Mouse (Mus musculus) kidney, embryonic 16.5 days (tissue): ENCODE results near the gene Mcpt8. TPM values are rescaled to one million over a fixed set of nuclear protein-coding genes. Genes with fewer than 3 reads are reported as not detected.
"Not testable (repeated sequence)": the region's sequence is repeated elsewhere in the genome, so short reads cannot be mapped to it uniquely, and the experiment has no call there.

Source experiments
- ATAC-seq: fragments of 200-750 bp; cut with Nextera tagmentation; 2 replicates; pipeline ENCODE4 v1.8.0; 2017; ENCODE audit warnings: moderate TSS enrichment; ENCODE audit not compliant: low FRiP score, low TSS enrichment
- H3K27ac ChIP-seq: fragments of 300-500 bp; sonication (generic); 2 replicates; pipeline ENCODE4 v1.5.1; 2014; ENCODE audit warnings: low read length
- H3K27me3 ChIP-seq: fragments of 300-500 bp; sonication (generic); 2 replicates; pipeline ENCODE4 v1.6.1; 2014; ENCODE audit warnings: low read length, control low read depth, mixed read lengths; ENCODE audit not compliant: insufficient read depth
- H3K36me3 ChIP-seq: fragments of 300-500 bp; sonication (generic); 2 replicates; pipeline ENCODE4 v1.6.1; 2014; ENCODE audit warnings: low read length, control low read depth, mixed read lengths; ENCODE audit not compliant: insufficient read depth
- H3K4me1 ChIP-seq: fragments of 300-500 bp; sonication (generic); 2 replicates; pipeline ENCODE4 v1.6.1; 2014; ENCODE audit warnings: low read length, control low read depth, mixed read lengths; ENCODE audit not compliant: insufficient read depth
- H3K4me2 ChIP-seq: fragments of 300-500 bp; sonication (generic); replicated peaks from 2 replicates; pipeline ENCODE4 v1.6.1; 2014; ENCODE audit warnings: low read depth, low read length
- H3K4me3 ChIP-seq: fragments of 300-500 bp; sonication (generic); 2 replicates; pipeline ENCODE4 v1.5.1; 2014; ENCODE audit warnings: mild to moderate bottlenecking, low read length
- H3K9ac ChIP-seq: fragments of 300-500 bp; sonication (generic); replicated peaks from 2 replicates; pipeline ENCODE4 v1.6.1; 2014; ENCODE audit warnings: low read length
- H3K9me3 ChIP-seq: fragments of 300-500 bp; sonication (generic); 2 replicates; pipeline ENCODE4 v1.6.1; 2016; ENCODE audit warnings: low read length, control low read depth
- WGBS: fragments of 180-500 bp; shearing (Covaris S2); extraction: QIAGEN DNeasy Blood & Tissue Kit; methylation state at CpG from one replicate; pipeline ENCODE4 v1.1.7; 2014; 5-methylcytosine and 5-hydroxymethylcytosine counted together
- polyA plus RNA-seq: library from polyadenylated mRNA; unstranded; fragments of >200 nt; fragmentation: Nextera tagmentation; extraction: Ambion mirVana; gene quantifications from 2 replicates; pipeline ENCODE4 v1.2.1, GENCODE M21; 2015

Mcpt8 gene
- polyA plus RNA-seq, 1 experiment from 2014 or later, result 0.52 TPM

GRCm38 (mm10) chr14:56102386-56102785, 17.3 kb upstream of the Mcpt8 start, which contains the start of gene Ctsg:
Gene Ctsg, minus strand, starts transcription at chr14:56102574.
- Histone ChIP-seq H3K27me3 (no peaks in the 10 kb centered on the region), H3K4me3 (no peak within 1 kb of the TSS), H3K27ac (no peak within 1 kb of the TSS), H3K4me1 (no peaks in the 10 kb centered on the region), H3K9me3 (no peaks in the 10 kb centered on the region), H3K9ac (no peak within 1 kb of the TSS), H3K4me2 (no peak within 1 kb of the TSS), H3K36me3 (no peaks in the 10 kb centered on the region)
- ATAC-seq, result no peak
- WGBS, result 69% methylated on average over 10 of the region's 10 CpGs

GRCm38 (mm10) chr14:56098940-56099339, 13.9 kb upstream of the Mcpt8 start:
- 80% methylated on average over 4 of the region's 4 CpGs for WGBS
- no peak for ATAC-seq

GRCm38 (mm10) chr14:56097597-56097996, 12.5 kb upstream of the Mcpt8 start:
- Histone ChIP-seq H3K4me3 (no peak overlapping the region), H3K9ac (no peak overlapping the region), H3K27me3 (no peaks in the 10 kb centered on the region), H3K4me2 (no peak overlapping the region), H3K4me1 (no peaks in the 10 kb centered on the region), H3K36me3 (no peaks in the 10 kb centered on the region), H3K9me3 (no peaks in the 10 kb centered on the region), H3K27ac (no peak overlapping the region)
- WGBS, result 84% methylated on average over 1 of the region's 1 CpGs
- no peak for ATAC-seq

More at GRCm38 (mm10) chr14:56098940-56099339, 13.9 kb upstream of the Mcpt8 start:
- H3K4me1 ChIP-seq, result no peaks in the 10 kb centered on the region
- no peak overlapping the region for H3K9ac ChIP-seq
- no peak overlapping the region for H3K4me2 ChIP-seq
- H3K4me3 ChIP-seq, result no peak overlapping the region
- no peak overlapping the region for H3K27ac ChIP-seq
- H3K27me3 ChIP-seq, result no peaks in the 10 kb centered on the region
- H3K36me3 ChIP-seq, result no peaks in the 10 kb centered on the region
- no peaks in the 10 kb centered on the region for H3K9me3 ChIP-seq

DNA sequence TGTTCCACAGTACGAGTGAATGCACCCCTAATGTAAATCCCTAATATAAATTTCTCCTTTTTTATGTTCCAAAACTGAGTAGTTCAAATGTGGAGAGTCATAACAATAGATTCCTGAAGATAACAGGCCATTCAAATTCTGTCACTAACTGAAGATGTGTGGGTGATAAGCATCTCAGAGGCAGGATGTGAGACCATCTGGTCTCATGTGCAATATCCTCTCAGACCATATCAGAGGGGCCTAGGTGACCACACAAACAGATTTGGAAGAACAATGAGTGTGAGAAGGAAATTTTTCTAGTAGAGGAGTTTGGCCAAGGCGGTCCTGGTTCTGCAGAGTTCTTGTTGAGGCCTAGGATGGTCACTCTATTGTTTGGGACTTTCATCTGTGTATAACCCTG, 8.3 kb upstream of the Mcpt8 start:
- no peak for ATAC-seq
- Histone ChIP-seq H3K36me3 (no peaks in the 10 kb centered on the region), H3K27me3 (no peaks in the 10 kb centered on the region), H3K9me3 (no peaks in the 10 kb centered on the region), H3K4me3 (no peak overlapping the region), H3K27ac (no peak overlapping the region), H3K4me2 (no peak overlapping the region), H3K4me1 (no peaks in the 10 kb centered on the region), H3K9ac (no peak overlapping the region)
- 69% methylated on average over 2 of the region's 2 CpGs for WGBS

DNA sequence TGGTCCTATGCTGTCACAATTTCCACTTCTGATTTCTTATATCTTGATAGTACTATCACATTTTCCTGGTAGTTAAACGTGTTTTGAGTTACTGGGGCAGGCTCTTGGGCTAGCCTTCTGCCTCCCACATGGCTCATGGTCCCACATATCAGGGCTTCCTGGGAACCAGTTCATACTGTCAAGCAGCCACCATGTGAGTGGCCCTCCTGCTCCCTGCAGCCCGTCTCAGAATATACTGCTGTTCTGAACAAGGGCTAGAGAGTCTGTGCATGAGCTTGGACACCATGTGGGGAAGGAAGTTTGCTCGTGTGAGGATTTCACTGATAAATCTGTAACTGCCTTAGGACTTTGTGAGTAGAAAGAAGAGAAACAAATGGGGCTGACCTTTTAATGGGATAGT, 1.6 kb upstream of the Mcpt8 start:
- ATAC-seq, result no peak
- Histone ChIP-seq H3K4me3 (no peak overlapping the region), H3K9ac (no peak overlapping the region), H3K4me2 (no peak overlapping the region), H3K36me3 (no peaks in the 10 kb centered on the region), H3K9me3 (no peaks in the 10 kb centered on the region), H3K27me3 (no peaks in the 10 kb centered on the region), H3K4me1 (no peaks in the 10 kb centered on the region), H3K27ac (no peak overlapping the region)
- 73% methylated on average over 3 of the region's 3 CpGs for WGBS

DNA sequence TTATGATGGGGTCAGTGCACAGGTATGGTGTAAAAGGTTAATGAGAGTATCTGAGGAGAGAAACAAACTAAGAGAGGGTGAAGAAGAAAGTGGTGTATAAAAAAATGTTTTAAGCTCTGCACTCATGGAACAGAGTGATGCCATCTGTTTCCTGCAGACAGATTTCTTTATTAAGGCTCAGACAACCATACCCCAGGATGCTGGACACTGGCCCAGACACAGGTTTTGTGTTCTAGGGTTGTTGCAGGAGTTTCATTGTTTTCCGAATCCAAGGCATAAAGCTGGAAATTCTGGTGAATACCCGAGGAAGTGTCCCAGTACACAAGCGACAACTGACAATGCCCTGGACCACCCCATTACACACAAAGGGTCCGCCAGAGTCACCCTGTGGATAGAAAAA, 3.1 kb downstream of the Mcpt8 start:
- H3K9ac ChIP-seq, result no peak overlapping the region
- no peaks in the 10 kb centered on the region for H3K27me3 ChIP-seq
- 89% methylated on average over 4 of the region's 4 CpGs for WGBS
- ATAC-seq, result no peak
- no peak overlapping the region for H3K27ac ChIP-seq
- H3K9me3 ChIP-seq, result no peaks in the 10 kb centered on the region
- no peak overlapping the region for H3K4me3 ChIP-seq
- no peak overlapping the region for H3K4me2 ChIP-seq
- no peaks in the 10 kb centered on the region for H3K4me1 ChIP-seq
- no peaks in the 10 kb centered on the region for H3K36me3 ChIP-seq

- WGBS, result 68% methylated on average over 3 of the region's 3 CpGs
- not testable (repeated sequence) for H3K36me3 ChIP-seq, H3K9ac ChIP-seq, H3K4me3 ChIP-seq, H3K9me3 ChIP-seq, H3K27me3 ChIP-seq, H3K4me1 ChIP-seq, H3K4me2 ChIP-seq, H3K27ac ChIP-seq, ATAC-seq
Observed at GRCm38 (mm10) chr14:56062213-56062612, 22.9 kb downstream of the Mcpt8 start, which contains the start of gene Mcpt4. Gene Mcpt4, minus strand, starts transcription at chr14:56062313.

DNA sequence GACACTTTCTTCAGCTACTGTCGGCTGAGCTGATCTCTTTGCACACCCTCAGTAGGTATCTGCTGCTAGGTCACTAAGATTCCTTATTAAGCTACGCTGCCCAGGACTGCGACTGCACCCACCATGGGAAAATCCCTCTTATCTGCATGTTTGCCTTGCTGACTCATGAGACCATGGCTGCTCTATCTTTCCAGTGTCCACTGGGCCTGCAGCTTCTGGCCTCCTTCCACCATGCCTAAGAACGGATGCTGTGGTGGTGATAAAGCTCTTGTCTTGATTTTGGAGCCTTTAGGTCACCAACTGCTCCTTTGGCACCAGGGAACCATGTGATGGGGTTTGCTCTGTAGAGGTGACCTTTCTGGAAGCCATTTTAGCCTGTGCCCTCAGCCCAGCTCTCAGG, 27.4 kb downstream of the Mcpt8 start:
- ATAC-seq, result no peak
- H3K27me3 ChIP-seq, result no peaks in the 10 kb centered on the region
- H3K36me3 ChIP-seq, result no peaks in the 10 kb centered on the region
- H3K4me1 ChIP-seq, result no peaks in the 10 kb centered on the region
- no peak overlapping the region for H3K4me3 ChIP-seq
- H3K27ac ChIP-seq, result no peak overlapping the region
- 85% methylated on average over 4 of the region's 4 CpGs for WGBS
- H3K9me3 ChIP-seq, result no peaks in the 10 kb centered on the region
- no peak overlapping the region for H3K4me2 ChIP-seq
- no peak overlapping the region for H3K9ac ChIP-seq

DNA sequence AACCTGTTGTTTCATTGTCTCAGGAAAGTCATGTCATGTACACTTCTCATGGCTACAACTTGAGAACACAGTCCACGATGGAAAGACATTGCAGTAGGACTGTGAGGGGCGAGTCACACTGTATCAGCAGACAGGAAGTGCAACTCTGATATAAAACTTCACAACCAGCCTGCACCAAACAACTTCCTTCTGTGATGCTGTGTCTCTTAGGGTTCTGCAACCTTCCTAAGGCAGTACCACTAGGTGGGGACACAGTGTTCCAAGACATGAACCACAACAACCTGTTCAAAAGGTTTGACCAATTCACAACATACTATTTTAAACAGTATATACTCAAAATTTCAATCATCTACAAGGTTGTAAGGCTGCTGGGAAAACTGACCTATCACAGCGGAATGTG, 29.7 kb downstream of the Mcpt8 start:
- 81% methylated on average over 3 of the region's 3 CpGs for WGBS
- no peaks in the 10 kb centered on the region for H3K36me3 ChIP-seq
- no peaks in the 10 kb centered on the region for H3K9me3 ChIP-seq
- no peak overlapping the region for H3K4me2 ChIP-seq
- no peak overlapping the region for H3K27ac ChIP-seq
- H3K27me3 ChIP-seq, result no peaks in the 10 kb centered on the region
- H3K4me1 ChIP-seq, result no peaks in the 10 kb centered on the region
- H3K9ac ChIP-seq, result no peak overlapping the region
- ATAC-seq, result no peak
- H3K4me3 ChIP-seq, result no peak overlapping the region

DNA sequence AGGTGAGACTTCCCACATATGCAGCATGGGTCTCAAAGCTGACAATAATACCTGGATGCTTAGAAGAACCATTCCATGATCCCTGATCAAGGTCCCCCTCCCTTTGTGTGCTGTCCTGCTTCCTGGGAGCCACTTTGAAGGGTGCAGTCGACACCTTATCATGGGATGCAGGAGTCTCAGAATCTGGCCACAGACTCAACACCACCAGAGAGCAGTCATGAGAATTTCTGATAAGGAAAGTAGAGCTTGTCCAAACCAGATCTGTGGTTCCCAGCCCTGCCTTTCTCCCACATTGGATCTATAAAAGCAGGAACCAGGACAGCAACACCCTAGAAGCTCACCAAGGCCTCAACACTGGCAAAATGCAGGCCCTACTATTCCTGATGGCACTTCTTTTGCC, 43.3 kb downstream of the Mcpt8 start, which contains the start of gene Mcpt2:
TSS of gene Mcpt2 (plus strand) at position 250 of the 400 bp plus-strand sequence.
- H3K4me3 ChIP-seq, H3K27me3 ChIP-seq, H3K36me3 ChIP-seq, H3K9ac ChIP-seq, H3K4me1 ChIP-seq, ATAC-seq, H3K9me3 ChIP-seq, H3K27ac ChIP-seq, H3K4me2 ChIP-seq: not testable (repeated sequence)
- WGBS, result 72% methylated on average over 1 of the region's 1 CpGs
